Mouse (Mus musculus): ENCODE data around the gene Abhd11.
"Not testable (repeated sequence)": the region's sequence is repeated elsewhere in the genome, so short reads cannot be mapped to it uniquely, and the experiment has no call there.

Gene Abhd11

DNA sequence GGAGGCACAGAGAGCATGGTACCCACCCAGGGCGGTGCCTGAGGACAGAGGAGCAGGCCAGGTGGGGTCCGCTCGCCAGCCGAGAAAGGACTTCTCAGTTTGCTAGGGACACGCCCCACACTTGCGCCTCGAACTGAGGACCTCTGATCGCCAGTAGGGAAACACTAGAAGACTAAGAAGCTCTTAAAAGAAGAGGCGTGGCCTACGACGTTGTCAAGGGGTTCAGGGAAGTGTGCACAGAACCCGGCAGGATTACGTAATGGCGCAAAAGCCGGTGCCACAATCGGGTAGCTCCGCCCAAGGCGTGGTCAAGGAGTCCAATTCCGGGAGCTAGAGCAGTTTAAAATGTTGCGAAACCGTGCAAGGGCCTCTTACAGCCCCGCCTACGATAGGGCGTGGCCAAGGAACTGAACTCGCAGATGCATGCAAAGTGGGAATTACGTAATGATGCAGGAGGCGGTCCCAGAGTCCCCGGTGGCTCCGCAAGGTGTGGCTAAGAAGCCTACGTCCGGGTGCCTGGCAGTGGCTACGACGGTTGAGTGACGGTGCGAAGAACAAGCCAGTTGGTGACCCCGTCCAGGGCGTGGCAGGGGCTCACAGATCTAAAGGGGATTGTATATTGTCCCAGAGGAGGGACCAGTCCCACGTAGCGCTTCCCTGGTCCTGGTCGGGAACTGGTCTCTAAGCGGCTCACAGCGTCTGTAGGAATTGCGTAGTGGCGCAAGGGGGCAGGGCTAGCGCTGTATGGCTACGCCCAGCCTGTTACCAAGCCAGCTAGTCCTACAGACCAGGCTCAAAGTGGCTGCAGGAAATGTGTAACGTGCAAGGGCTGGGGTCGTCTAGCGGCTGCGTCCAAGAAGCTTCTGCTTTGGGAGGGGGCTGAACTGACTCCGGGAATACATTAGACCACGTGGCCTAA is at the start of gene Abhd11:
Gene Abhd11 (plus strand): TSS at position 482 of the 919 bp plus-strand sequence.
- peak; percentile 92 to 99 for DNase-seq (ENCODE audit: low spot score in 2 of 2)

DNA sequence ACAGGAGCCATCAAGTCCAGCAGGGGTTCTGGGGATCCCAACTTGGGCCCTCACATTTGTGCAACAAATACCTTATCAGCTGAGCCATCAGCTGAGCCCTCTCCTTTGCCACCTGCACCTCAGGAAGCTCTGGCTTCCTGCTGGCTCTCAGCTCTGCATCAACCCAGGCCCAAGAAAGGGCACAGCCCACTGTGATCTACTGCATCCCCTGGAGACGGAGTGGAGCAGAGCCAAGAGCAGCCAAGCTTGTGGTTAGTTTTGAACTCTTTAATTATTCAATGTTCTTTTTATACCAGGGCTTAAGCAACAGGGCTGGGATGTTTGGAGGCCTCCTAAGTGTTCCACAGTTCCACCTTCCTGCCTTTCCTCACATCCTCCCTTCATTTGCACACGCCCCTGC is 48.5 kb upstream of the Abhd11 start:
- no peak for DNase-seq (ENCODE audit: low spot score in 2 of 2)

DNA sequence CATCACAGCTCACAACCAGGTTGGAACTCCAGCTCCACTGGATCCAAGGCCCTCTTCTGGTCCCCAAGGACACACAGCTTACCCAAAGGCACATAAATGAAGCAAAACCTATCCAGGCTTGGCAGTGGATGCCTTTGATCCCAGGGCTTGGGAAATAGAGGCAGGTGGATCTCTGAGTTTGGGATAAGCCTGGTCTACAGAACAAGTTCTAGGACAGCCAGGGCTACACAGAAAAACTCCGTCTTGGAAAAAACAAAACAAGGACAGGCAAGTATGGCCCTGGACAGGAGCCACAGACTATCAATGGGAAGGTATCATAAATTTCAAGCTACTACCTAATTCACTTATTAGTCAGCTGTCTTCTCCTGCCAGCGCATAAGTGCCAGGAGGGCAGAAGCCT is 47.4 kb upstream of the Abhd11 start:
- no peak for DNase-seq (ENCODE audit: low spot score in 2 of 2)

DNA sequence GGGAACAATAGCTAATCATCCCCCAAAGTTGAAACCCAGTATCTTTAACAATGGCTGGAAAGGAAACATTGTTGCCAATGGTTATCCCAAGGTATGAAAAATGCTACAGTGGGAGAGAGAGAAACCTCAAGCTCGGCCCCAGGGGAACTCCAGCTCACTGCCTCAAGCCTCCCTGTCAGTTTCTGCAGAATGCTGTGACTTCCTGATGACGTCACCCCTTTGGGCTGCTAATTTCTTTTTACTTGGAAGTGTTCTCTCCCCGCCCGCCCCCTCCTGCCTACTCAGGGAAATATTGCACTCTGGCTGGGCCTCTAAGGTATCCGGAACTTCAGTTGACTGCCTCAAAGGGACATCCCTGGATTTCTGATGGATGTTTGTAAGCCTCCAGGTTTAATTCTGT is 45.4 kb upstream of the Abhd11 start:
- no peak for DNase-seq (ENCODE audit: low spot score in 2 of 2)

DNA sequence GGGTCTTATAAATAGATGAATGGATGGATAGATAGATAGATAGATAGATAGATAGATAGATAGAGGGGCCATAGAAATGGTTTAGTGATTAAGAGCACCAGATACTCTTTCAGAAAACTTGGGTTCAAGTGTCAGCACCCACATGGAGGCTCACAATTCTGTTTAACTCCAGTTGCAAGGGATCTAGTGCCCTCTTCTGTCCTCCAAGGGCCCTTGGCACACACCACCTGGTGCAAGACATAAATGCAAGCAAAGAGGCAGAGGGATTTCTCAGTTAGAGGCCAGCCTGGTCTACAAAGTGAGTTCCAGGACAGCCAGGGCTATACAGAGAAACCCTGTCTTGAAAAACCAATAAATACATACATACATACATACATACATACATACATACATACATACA is 44.3 kb upstream of the Abhd11 start:
- not testable (repeated sequence) for DNase-seq (ENCODE audit: low spot score in 2 of 2)

DNA sequence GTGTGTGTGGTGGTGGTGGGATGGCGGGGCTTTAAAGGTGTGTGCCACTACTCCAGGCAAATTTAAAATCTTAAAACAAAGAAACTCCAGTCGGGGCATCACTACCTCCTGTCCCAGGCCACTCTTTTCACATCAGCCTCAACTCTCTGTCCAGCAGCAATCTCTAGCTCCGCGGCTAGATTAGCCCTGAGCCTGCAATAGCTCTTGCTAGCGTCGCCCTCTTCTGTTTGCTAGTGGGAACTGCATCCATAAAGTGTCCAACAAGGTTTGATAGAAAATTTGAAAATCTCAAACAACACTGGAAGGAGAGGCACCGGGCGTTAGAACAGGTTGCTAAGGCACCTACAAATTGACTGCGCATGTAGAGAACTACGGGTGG is 43.5 kb upstream of the Abhd11 start:
- DNase-seq (ENCODE audit: low spot score in 2 of 2) = peak; percentile 57 to 81

DNA sequence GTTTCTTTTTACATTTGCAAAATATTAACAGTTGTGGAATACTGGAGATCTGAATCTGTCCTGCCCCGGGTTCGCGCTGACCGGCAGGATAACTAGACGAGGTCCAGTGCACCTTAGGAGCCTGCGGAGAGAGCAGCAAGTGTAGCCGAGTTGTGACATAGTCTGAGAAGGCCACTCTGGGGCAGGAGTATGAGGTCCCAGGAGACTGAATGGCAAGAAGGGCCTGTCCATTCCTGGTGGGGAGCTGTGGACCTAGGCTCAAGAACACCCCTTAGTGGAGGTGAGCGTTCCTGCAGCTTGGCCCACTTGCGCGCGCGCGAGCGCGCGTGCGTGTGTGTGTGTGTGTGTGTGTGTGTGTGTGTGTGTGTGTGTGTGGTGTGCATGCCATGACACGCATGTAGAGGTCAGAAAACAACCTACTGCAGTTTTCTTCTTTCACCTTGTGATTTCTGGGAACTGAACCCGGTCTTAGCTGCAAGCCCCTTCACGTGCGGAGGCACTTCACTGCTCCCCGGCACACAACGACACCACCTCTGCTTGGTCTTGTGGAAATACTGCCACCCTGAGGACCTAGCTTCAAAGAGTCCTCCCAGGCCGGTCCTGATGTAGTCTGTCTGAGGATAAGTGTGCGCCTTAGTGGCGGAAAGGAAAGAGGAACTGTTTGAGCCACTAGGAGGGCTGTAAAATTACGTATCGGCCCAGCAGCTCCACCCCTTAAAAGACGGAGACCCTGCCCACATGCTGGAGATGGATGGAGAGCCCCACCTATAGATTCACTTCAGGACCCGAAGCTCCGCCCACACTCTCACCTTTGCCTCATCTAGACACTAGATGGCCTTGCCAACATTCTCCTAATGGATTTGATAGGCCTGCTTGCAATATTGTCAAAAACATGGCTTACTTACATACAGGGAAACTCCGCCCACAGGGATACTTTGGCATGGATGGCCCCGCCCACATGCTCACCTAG is 42.8 kb upstream of the Abhd11 start:
- peak in 1 of 2 experiments; percentile 13 for DNase-seq (ENCODE audit: low spot score in 2 of 2)

DNA sequence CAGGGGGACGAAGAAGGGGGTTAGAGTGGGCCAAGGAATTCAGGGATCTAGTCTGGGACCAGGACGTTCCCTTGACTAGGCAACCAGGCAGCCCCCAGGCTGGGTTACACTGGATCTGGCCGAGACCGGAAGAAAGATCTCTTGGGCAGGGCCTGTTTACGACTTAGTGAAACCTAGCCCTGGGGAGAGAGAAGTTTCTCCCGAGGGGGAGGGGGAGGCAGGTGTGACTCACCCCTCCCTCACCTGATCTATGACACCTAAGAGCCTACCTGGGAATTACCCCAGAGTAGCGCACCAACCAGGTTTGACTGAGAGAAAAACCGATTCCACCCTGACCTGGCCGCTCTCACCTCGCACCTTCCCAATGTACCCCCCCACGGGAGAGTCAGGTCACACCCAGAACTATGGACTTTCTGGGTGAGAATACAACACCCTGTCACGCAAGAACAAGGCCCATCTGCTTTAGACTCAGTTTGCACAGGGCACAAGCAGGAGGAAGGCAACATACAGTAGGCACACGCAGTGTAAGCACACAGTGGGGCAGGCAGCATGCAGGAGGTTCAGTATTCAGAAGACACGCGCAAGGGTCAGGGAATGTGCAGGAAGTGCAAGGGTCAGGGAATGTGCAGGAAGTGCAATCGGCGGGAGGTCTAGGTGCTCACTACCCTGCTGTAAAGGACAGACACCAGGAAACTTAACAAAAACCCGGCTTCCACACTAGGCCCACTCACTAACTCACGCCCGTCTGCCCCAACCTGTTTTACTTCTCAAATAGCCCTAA is 41.6 kb upstream of the Abhd11 start:
- DNase-seq (ENCODE audit: low spot score in 2 of 2) = no peak

DNA sequence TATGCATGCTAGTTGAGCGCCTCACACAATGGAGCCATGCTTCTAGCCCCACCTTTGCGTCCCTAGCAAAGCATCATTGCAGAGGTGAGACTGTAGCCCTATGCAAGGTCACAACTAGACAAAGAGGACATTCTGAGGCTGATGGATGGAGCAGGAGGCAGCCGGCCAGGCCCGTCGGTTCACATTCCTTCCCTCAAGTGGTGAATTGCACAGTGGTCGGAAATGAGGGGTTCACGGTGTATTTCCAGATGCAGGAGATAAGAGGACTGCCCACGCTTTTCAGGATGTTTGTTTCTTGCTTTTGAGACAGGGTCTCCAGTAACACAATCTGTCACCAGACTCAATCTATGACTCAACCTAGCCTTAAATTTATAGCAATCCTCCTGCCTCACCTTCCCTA is 38.3 kb upstream of the Abhd11 start:
- DNase-seq (ENCODE audit: low spot score in 2 of 2) = no peak

DNA sequence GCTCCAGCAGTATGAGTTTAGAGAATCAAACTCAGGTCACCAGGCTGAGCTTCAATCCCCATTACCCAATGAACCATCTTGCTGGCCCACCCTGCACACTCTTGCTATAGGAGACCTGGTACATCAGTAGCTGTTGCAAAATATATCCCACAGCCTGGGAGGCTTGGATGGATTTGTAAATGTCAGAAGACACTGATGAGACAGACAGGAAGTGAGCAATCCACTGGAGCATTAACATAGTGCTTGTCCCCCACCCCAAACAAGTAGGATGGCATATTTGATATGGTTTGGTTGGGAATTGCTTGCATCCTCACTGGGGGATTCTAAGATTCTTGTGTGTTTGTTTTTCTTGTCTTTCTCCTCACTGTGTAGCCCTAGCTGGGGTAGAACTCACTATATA is 35.9 kb upstream of the Abhd11 start:
- DNase-seq (ENCODE audit: low spot score in 2 of 2) = no peak

DNA sequence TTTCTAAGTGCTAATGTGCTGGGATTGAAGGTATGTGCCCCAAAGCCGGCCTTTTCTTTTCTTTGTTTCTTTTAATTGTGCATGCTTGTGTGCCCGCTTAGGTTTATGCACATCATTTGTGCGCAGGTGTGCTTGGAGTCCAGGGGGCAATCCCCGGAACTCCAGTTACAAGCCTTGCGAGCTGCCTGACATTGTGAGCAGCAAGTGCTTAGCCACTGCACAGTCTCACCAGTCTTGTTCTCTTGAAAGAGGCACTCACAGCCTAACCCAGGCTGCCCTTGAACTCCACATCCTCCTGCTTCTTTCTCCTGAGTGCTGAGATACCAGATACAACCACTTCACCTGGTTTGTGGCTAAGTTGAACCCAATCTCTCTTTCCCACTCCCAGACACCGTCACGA is 35.4 kb upstream of the Abhd11 start:
- no peak for DNase-seq (ENCODE audit: low spot score in 2 of 2)

DNA sequence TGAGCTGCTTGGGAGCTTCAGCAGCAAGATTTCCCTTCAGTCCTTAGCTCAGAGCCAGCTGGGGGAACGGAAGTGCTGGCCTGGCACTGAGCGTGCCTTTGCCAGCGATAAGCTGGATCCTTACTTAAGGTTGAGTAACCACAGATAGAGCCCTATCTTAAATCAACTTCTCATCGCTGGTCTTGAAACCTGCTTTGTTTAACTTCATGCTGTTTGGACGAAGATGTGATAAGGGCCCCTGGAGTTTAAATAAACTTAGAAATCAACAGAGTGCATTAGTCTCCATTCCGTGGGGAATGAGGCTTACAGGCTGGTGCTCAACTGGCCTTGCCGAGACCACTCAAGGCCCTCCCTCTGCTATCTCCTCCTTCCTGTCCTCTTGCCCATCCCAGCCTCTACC is 34.7 kb upstream of the Abhd11 start:
- DNase-seq (ENCODE audit: low spot score in 2 of 2) = no peak

DNA sequence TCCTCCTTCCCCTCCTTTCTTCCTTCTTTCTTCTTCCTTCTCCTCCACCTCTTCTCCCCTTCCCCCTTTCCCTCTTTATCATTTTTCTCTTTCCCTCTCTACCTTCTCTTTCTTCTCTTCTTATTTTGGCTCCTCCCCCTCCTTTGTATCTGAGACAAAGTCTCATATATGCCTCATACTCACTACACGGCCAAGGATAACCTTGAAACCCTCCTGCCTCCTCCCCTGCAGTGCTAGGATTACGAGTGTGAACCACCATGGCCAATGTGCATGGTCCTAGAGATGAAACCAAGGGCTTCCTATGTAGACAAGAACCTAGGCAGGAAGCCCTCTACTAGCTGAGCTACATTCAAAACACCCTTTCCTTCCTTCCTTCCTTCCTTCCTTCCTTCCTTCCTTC is 34.0 kb upstream of the Abhd11 start:
- no peak for DNase-seq (ENCODE audit: low spot score in 2 of 2)

DNA sequence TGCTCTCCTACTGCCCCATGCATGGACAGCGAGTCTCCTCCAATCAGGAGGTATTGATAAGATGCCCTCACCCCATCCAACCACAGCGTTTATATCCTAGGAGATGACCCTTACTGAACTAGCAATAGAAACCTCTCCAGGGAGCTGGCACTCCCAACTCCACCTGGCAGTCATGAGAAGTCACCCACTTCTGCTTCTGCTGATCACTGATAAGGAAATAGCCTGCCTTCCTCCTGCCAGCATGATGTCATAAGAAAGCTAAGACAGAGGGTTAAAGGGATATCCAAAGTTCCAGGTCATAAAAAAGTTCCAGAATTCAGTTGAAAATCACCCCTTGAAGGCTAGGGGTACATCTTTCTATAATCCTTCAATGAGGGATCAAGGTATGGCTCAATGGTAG is 32.8 kb upstream of the Abhd11 start:
- DNase-seq (ENCODE audit: low spot score in 2 of 2) = no peak

DNA sequence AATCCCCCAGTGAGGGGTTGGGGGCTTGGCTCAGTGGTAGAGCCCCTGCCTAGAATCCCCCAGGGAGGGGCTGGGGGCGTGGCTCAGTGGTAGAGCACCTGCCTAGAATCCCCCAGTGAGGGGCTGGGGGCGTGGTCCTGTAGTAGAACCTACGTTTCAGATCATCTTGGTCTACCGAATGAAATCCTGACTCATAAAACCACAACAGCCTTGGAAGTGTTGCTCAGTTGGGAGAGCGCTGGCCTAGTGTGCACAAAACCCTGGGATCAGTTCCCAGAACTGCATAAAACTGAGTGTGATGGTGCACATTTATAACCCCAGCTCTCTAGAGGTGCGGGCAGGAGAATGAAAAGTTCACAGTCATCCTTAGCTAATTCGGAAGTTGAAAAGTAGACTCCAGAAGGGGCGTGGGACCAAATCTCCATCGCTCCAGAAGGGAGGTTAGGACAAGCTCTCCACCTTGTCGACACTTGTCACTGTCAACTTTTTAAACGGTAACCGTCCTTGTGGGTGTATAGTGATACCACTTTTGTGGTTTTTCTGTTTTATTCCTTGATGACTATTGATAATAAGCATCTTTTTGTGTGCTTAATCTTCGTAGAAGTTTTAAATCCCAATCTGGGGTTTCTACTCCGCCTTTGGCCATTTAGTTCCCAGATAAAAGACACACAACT is 32.2 kb upstream of the Abhd11 start:
- no peak for DNase-seq (ENCODE audit: low spot score in 2 of 2)

DNA sequence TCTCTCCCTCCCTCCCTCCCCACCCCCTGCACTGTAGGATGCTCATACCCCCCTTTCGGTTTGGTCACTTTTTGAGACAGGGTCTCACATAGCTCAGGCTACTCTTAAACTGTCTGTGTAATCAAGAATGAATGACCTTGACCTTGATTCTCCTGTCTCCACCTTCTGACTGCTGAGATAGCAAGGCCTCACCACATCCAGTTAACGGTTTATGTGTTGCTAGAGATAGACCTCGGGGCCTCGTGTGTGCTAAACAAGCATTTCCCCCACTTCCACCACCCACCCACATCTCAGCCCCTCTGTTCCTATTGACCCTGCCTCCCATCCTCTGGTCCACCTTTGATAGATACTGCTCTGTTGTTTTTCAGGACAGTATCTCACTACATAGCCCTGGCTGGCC is 31.1 kb upstream of the Abhd11 start:
- DNase-seq (ENCODE audit: low spot score in 2 of 2) = no peak

DNA sequence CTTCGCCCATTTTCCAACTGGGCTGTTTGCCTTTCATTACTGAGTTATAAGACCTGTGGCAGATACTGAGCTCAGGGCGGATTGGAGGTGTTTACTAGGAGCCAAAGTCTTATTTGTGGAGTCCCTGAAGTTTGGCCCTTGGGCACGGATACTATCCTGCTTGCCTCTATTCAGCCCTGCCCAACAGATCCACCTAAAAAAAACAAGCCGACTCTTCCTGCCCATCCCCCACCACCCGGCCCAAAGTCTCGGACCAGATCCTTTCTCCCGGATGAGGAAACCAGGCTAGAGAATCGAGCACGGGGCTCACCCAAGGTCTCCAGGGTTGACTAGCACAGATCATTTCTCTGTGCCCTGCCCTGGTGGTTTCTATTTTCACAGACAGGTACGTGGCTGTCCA is 27.8 kb upstream of the Abhd11 start:
- DNase-seq (ENCODE audit: low spot score in 2 of 2) = no peak

DNA sequence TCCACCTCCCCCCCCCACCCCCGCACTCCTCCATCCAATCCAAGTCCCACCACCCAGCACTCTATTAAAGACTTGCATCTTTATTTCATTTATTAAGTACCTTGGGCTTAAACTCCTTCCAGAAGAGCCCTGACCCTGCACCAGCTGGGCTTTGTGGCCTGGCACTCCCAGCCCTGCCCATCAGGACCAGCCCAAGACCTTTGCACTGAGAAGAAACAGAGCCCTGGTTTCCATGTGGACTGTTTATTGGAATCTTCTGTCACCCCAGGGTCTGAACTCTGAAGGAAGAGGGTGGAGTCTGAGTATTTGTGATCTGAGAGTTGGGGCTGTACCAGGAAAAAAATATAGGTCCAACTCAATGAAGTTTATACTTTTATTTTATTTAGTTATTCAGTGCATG is 25.8 kb upstream of the Abhd11 start:
- DNase-seq (ENCODE audit: low spot score in 2 of 2) = no peak

DNA sequence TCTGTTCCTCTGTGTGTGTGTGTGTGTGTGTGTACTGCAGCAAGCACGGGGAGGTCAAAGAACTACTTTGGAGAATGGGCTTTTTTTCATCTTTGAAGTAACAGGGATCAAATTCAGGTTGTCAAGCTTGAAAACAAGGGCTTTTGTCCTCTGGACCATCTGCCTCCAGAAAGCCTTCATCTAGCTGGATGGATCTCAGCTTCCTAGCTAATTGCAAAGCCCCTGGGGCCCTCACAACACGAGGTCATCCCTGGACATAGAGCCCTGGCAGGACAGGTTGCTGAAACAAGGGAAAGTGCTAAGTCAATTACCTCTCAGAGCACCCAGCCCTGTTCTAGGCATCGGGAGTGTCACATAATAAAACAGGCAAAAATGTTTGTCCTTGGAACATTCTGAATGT is 25.2 kb upstream of the Abhd11 start:
- no peak for DNase-seq (ENCODE audit: low spot score in 2 of 2)

DNA sequence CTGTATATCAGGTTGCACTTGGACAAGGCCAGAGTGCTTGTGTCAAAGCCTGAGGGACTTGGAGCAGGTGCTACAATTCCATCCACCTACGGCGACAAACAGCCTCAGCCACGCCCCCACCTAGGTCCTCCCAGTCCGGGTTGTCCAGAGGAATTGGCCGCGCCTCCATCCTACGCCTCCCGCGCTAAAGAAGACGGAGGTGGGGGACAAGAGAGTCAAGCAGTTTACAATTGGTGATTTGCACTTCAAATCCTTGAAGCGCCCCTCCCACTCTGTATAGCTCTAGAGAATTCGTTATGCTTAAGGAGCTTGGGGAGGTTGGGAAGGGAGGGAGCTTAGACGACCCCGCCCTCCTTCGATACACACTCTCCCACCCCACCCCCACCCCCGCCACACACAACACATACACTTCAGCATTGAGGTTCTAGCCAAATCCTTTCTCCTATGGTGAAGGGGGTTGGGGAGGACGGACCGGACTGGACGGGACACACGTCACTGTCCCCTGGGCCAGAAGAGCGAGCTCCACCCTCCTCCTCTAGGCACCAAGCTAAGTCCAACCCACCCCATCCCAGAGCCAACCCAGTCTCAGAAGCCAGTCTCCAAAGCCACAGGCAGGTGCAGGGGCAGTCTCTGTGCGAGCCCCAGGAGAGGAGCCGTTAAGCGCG is 23.2 kb upstream of the Abhd11 start, which contains the start of gene Cldn3:
Gene Cldn3 (plus strand): TSS at position 582 of the 665 bp plus-strand sequence.
- no peak for DNase-seq (ENCODE audit: low spot score in 2 of 2)
